Mouse (Mus musculus) left cerebral cortex, postnatal 36 days (tissue): Measurements from ENCODE around the gene Spcs3. TPM values are rescaled to one million over a fixed set of nuclear protein-coding genes. Genes with fewer than 3 reads are reported as not detected.
"Not testable (repeated sequence)": the region's sequence is repeated elsewhere in the genome, so short reads cannot be mapped to it uniquely, and the experiment has no call there.

Source experiments
- DNase-seq, 2 experiments: peaks; one replicate each; pipeline ENCODE4 v3.0.0; 2021 to 2022; ENCODE audit warnings: low spot score in 2 of 2, mixed read lengths in 1 of 2
- intact Hi-C: fragments of 180-260 bp; cut with DNase I; formaldehyde crosslinking; loops from one replicate; pipeline ENCODE4 v1.15.1; 2025
- total RNA-seq, 2 experiments: library from RNA; stranded (reverse); gene quantifications; 2 replicates each; pipeline ENCODE4 v1.2.3; 2021

Spcs3 gene
- 10 to 100 TPM; 62.5 to 65.4 TPM for total RNA-seq

GRCm38 (mm10) chr8:54529382-54530296, at the start of gene Spcs3, which contains the start of gene Asb5:
TSS of gene Spcs3 (minus strand) at chr8:54529998.
TSS of gene Asb5 (plus strand) at chr8:54529580.
- DNase-seq = peak; percentile 95 to 96
- intact Hi-C loops = loop anchor here (2.0 to 5.0 kb wide), 2 partner anchors 21 to 73 kb away; partner anchors contain the start of gene Spata4

- DNase-seq = no peak
- intact Hi-C loops = no loop called here
Observed at GRCm38 (mm10) chr8:54570618-54571609, 41.1 kb upstream of the Spcs3 start.

GRCm38 (mm10) chr8:54567168-54567567, 37.4 kb upstream of the Spcs3 start:
- DNase-seq = no peak
- intact Hi-C loops = no loop called here

GRCm38 (mm10) chr8:54565603-54566260, 35.9 kb upstream of the Spcs3 start:
- DNase-seq = no peak
- intact Hi-C loops = no loop called here

- no peak for DNase-seq
- intact Hi-C loops = no loop called here
Observed at GRCm38 (mm10) chr8:54565181-54565580, 35.4 kb upstream of the Spcs3 start.

GRCm38 (mm10) chr8:54562137-54562536, 32.3 kb upstream of the Spcs3 start:
- intact Hi-C loops = no loop called here
- DNase-seq = no peak

GRCm38 (mm10) chr8:54554921-54555320, 25.1 kb upstream of the Spcs3 start:
- intact Hi-C loops = no loop called here
- no peak for DNase-seq

- no peak for DNase-seq
- intact Hi-C loops = no loop called here
Observed at GRCm38 (mm10) chr8:54550026-54550574, 20.3 kb upstream of the Spcs3 start.

- intact Hi-C loops = no loop called here
- no peak for DNase-seq
Observed at GRCm38 (mm10) chr8:54548383-54548782, 18.6 kb upstream of the Spcs3 start.

GRCm38 (mm10) chr8:54541331-54541730, 11.5 kb upstream of the Spcs3 start:
- intact Hi-C loops = no loop called here
- no peak for DNase-seq

- DNase-seq = no peak
- intact Hi-C loops = loop anchor here (5.0 kb wide), 1 partner anchor 125 kb away; no protein-coding TSS in a partner anchor
Observed at GRCm38 (mm10) chr8:54537285-54537684, 7.5 kb upstream of the Spcs3 start.

- DNase-seq = no peak
- intact Hi-C loops = loop anchor here (5.0 kb wide), 1 partner anchor 127 kb away; no protein-coding TSS in a partner anchor
Observed at GRCm38 (mm10) chr8:54535172-54535571, 5.4 kb upstream of the Spcs3 start.

- intact Hi-C loops = loop anchor here (2.0 to 5.0 kb wide), 2 partner anchors 20 to 74 kb away; partner anchors contain the start of gene Spata4
- no peak for DNase-seq
Observed at GRCm38 (mm10) chr8:54528571-54528970, 1.2 kb downstream of the Spcs3 start.

- no peak for DNase-seq
- intact Hi-C loops = loop anchor here (5.0 kb wide), 1 partner anchor 76 kb away; the partner anchor contains the start of gene Spata4
Observed at GRCm38 (mm10) chr8:54526700-54527099, 3.1 kb downstream of the Spcs3 start.

- intact Hi-C loops = loop anchor here (5.0 kb wide), 1 partner anchor 77 kb away; the partner anchor contains the start of gene Spata4
- DNase-seq = no peak
Observed at GRCm38 (mm10) chr8:54525606-54526005, 4.2 kb downstream of the Spcs3 start.

- intact Hi-C loops = no loop called here
- DNase-seq = no peak
Observed at GRCm38 (mm10) chr8:54520516-54520915, 9.3 kb downstream of the Spcs3 start.

GRCm38 (mm10) chr8:54518756-54519460, 10.9 kb downstream of the Spcs3 start:
- intact Hi-C loops = no loop called here
- DNase-seq = no peak

- intact Hi-C loops, DNase-seq: not testable (repeated sequence)
Observed at GRCm38 (mm10) chr8:54512200-54512599, 17.6 kb downstream of the Spcs3 start.
